Mouse (Mus musculus): ENCODE measurements around the gene Mgmt. TPM values are rescaled to one million over a fixed set of nuclear protein-coding genes. Genes with fewer than 3 reads are reported as not detected.

The Mgmt gene
- 4.3 and 4.4 TPM in 2 replicates for polyA plus RNA-seq (2012; rRNA removed; ENCODE audit: low replicate concordance)

DNA sequence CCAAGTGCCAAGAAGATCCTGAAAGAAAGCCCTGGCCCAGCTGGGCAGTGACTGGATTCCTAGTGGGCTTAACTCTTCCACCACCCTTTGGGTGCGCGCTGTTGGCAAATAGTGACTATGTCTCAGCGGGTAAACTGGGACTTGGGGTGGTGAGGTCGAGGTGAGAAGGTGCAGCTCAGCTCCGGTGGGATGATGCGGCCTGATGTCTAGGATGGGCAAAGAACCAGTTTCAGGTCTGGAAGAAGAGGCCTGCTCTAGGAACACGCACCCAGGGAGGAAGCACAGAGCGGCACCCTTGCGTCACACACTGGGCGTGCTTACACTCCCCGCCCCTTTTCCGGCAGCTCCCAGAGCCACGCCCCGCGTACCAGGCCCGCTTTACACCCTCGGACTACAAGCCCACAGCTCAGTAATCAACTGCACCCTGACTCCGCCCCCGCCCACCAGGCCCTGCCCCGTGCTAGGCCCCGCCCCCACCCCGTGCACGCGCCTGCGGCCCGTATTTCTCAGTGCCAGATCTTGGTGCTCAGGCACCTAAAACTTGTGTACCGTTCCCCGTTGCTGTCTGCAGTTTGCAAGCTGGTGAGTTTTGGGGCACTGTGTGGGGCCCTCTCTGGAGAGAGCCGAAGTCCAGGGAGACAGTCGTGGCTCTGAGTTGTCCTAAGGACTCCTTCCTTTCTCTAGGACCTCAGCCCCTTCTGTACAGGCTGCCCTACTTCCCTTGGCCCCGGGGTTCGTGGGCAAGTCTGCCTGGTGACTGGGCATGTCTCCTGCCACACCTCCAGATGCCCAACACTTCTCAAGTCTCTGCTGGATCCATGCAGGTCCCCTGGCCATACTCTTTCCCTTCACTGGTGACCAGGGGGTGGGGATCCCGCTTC, at the start of gene Mgmt:
Gene Mgmt (plus strand): TSS at position 509 of the 881 bp plus-strand sequence.

